11 mouse cellular contexts compared by ENCODE assay signal in genomic region chr17:54158753-54159152, GRCm38 (mm10).
DNase-seq lines count a peak whose midpoint lies in the region; TF ChIP-seq lines count a peak whose summit lies in the region.
"Had no signal": no experiment of that assay in that cellular context is flagged by ENCODE, and none has a peak within 500 bp of the region (broad histone marks: within the 10 kb centered on the region; RNA-seq: fewer than 3 reads in every experiment).

No protein-coding gene starts in this region.

- no peaks in the 10 kb centered on the region for H3K36me3 ChIP-seq in heart, embryonic 10.5 days
- H3K36me3 ChIP-seq: forebrain, embryonic 15.5 days had no signal

- WGBS in heart, embryonic 10.5 days, result 72% methylated on average over 4 of the region's 4 CpGs

- no peaks in the 10 kb centered on the region for H3K27me3 ChIP-seq in heart, embryonic 10.5 days (ENCODE audit: insufficient read depth, poor library complexity, severe bottlenecking)
- H3K27me3 ChIP-seq: forebrain, embryonic 15.5 days had no signal

- no peak for TF ChIP-seq POLR2A in brain, embryonic 14.5 days (IDR thresholded peaks at IDR 0.05; ENCODE audit: borderline replicate concordance, extremely low read depth, insufficient read depth, insufficient read length, poor library complexity, severe bottlenecking)

- TF ChIP-seq CTCF in brain, embryonic 14.5 days (IDR thresholded peaks at IDR 0.05; ENCODE audit: borderline replicate concordance, extremely low read depth, insufficient read depth, insufficient read length), result no peak

- peak; percentile 3 for DNase-seq in gastrocnemius, postnatal 10 days
- DNase-seq in gastrocnemius, adult 8-10 months (ENCODE audit: low spot score in 2 of 2), result no peak
- DNase-seq in 416B (ENCODE audit: low read depth), result peak; percentile 11
- DNase-seq in brain, embryonic 14.5 days (ENCODE audit: low read depth), result peak; percentile 31
- DNase-seq in lung, postnatal 10 days, result peak; percentile 22
- no peak for DNase-seq in thymus, postnatal 36 days
- DNase-seq in heart, embryonic 10.5 days (ENCODE audit: low spot score), result no peak
- no peak for DNase-seq in gastrocnemius, postnatal 25 days
- DNase-seq: heart, postnatal 4 days; thymus, postnatal 14 days had no signal

- H3K4me3 ChIP-seq in heart, embryonic 10.5 days, result no peak overlapping the region
- H3K4me3 ChIP-seq: forebrain, embryonic 15.5 days had no signal

- H3K4me1 ChIP-seq in heart, embryonic 10.5 days, result no peaks in the 10 kb centered on the region
- H3K4me1 ChIP-seq: forebrain, embryonic 15.5 days had no signal

- H3K27ac ChIP-seq in heart, embryonic 10.5 days, result no peak overlapping the region
- H3K27ac ChIP-seq: forebrain, embryonic 15.5 days had no signal

- no peaks in the 10 kb centered on the region for H3K9me3 ChIP-seq in heart, embryonic 10.5 days
- H3K9me3 ChIP-seq: forebrain, embryonic 15.5 days had no signal

Comparison
In these comparisons a context has a peak if more than half of its experiments do, and no peak if none do; other contexts are left out.
1. DNase-seq: peak in gastrocnemius, postnatal 10 days (single experiment), 416B (single experiment), brain, embryonic 14.5 days (single experiment) and lung, postnatal 10 days (single experiment); none in gastrocnemius, adult 8-10 months (0 of 2), thymus, postnatal 36 days (0 of 2), heart, embryonic 10.5 days (single experiment) and gastrocnemius, postnatal 25 days (single experiment).